Mouse (Mus musculus): ENCODE measurements around the gene Clmn.

GRCm38 (mm10) chr12:104808421-104809067, 56.3 kb downstream of the Clmn start:
- TF ChIP-seq CTCF (IDR thresholded peaks at IDR 0.05; ENCODE audit: low read depth) (no peak), EP300 (optimal IDR thresholded peaks at IDR 0.05) (no peak)
